Mouse (Mus musculus) testis, adult 2 months (tissue): ENCODE measurements at regions not wholly inside any gene's neighbourhood (a gene's known extent, or its start where the extent isn't known, plus 50 kb on each side); places are given as distances from the start of the nearest gene placed in this dataset.

Experiments used
- H3K27ac ChIP-seq: fragments of 200-500 bp; 2 replicates; pipeline ENCODE4 v1.5.1; 2012; ENCODE audit warnings: low read depth, low read length; ENCODE audit not compliant: control insufficient read depth, insufficient read depth
- H3K27me3 ChIP-seq: fragments of 200-500 bp; 2 replicates; pipeline ENCODE4 v1.6.1; 2012; ENCODE audit warnings: mild to moderate bottlenecking, low read length, moderate library complexity; ENCODE audit not compliant: control insufficient read depth, insufficient read depth
- H3K36me3 ChIP-seq: fragments of 200-500 bp; 2 replicates; pipeline ENCODE4 v1.6.1; 2012; ENCODE audit warnings: mild to moderate bottlenecking, low read length; ENCODE audit not compliant: control insufficient read depth, insufficient read depth
- H3K4me1 ChIP-seq: fragments of 200-500 bp; 2 replicates; pipeline ENCODE4 v1.6.1; 2012; ENCODE audit warnings: low read length; ENCODE audit not compliant: control insufficient read depth, insufficient read depth
- H3K4me3 ChIP-seq: fragments of 200-500 bp; 2 replicates; pipeline ENCODE4 v1.5.1; 2012; ENCODE audit warnings: low read depth, mild to moderate bottlenecking, low read length, moderate library complexity, mixed read lengths; ENCODE audit not compliant: control insufficient read depth
- CTCF ChIP-seq: fragments of 200-500 bp; IDR thresholded peaks from 2 replicates; pipeline ENCODE4 v1.5.1; 2012; ENCODE audit warnings: low read depth, mild to moderate bottlenecking, inconsistent platforms, low read length, moderate library complexity; ENCODE audit not compliant: control insufficient read depth, insufficient read depth, insufficient replicate concordance
- POLR2A ChIP-seq: fragments of 200-500 bp; IDR thresholded peaks from 2 replicates; pipeline ENCODE4 v1.6.1; 2012; ENCODE audit warnings: low read depth, mild to moderate bottlenecking, inconsistent platforms, low read length, moderate library complexity; ENCODE audit not compliant: control insufficient read depth

GRCm38 (mm10) chr3:149275478-149276132 is 285.2 kb upstream of the Adgrl2 start:
- no peaks in the 10 kb centered on the region for H3K36me3 ChIP-seq
- peaks cover 7% of the 10 kb centered on the region for H3K4me1 ChIP-seq
- no peak overlapping the region for H3K27ac ChIP-seq
- no peak overlapping the region for H3K4me3 ChIP-seq
- H3K27me3 ChIP-seq, result no peaks in the 10 kb centered on the region
- TF ChIP-seq CTCF (no peak), POLR2A (no peak)

- Histone ChIP-seq H3K4me3 (no peak overlapping the region), H3K36me3 (no peaks in the 10 kb centered on the region), H3K27ac (no peak overlapping the region), H3K27me3 (no peaks in the 10 kb centered on the region), H3K4me1 (peaks cover 7% of the 10 kb centered on the region)
- no peak for TF ChIP-seq CTCF
- no peak for TF ChIP-seq POLR2A
Observed at GRCm38 (mm10) chr3:149274987-149275386, 284.6 kb upstream of the Adgrl2 start.

GRCm38 (mm10) chr3:149273993-149274692 is 283.8 kb upstream of the Adgrl2 start:
- Histone ChIP-seq H3K27ac (no peak overlapping the region), H3K4me3 (peak overlapping the region; percentile 34), H3K4me1 (peaks cover 7% of the 10 kb centered on the region), H3K36me3 (no peaks in the 10 kb centered on the region), H3K27me3 (no peaks in the 10 kb centered on the region)
- TF ChIP-seq POLR2A, result no peak
- TF ChIP-seq CTCF, result no peak

GRCm38 (mm10) chr3:149270459-149270858 is 280.1 kb upstream of the Adgrl2 start:
- TF ChIP-seq POLR2A, result no peak
- no peak for TF ChIP-seq CTCF
- Histone ChIP-seq H3K36me3 (no peaks in the 10 kb centered on the region), H3K4me3 (no peak overlapping the region), H3K27me3 (no peaks in the 10 kb centered on the region), H3K4me1 (peaks cover 11% of the 10 kb centered on the region), H3K27ac (no peak overlapping the region)

- H3K36me3 ChIP-seq, result no peaks in the 10 kb centered on the region
- H3K4me1 ChIP-seq, result peaks cover 4% of the 10 kb centered on the region; the same call in 1 of the 2 replicates
- TF ChIP-seq POLR2A, result no peak
- TF ChIP-seq CTCF, result no peak
- no peaks in the 10 kb centered on the region for H3K27me3 ChIP-seq
- H3K4me3 ChIP-seq, result no peak overlapping the region
- no peak overlapping the region for H3K27ac ChIP-seq
Observed at GRCm38 (mm10) chr3:149262332-149262970, 272.1 kb upstream of the Adgrl2 start.

- Histone ChIP-seq H3K4me3 (no peak overlapping the region), H3K36me3 (no peaks in the 10 kb centered on the region), H3K4me1 (no peaks in the 10 kb centered on the region), H3K27me3 (no peaks in the 10 kb centered on the region), H3K27ac (no peak overlapping the region)
- TF ChIP-seq POLR2A (no peak), CTCF (no peak)
Observed at GRCm38 (mm10) chr3:149261764-149262163, 271.4 kb upstream of the Adgrl2 start.

GRCm38 (mm10) chr3:149258826-149259225 is 268.5 kb upstream of the Adgrl2 start:
- no peak for TF ChIP-seq CTCF
- no peak for TF ChIP-seq POLR2A
- H3K4me1 ChIP-seq, result no peaks in the 10 kb centered on the region
- no peak overlapping the region for H3K27ac ChIP-seq
- H3K27me3 ChIP-seq, result no peaks in the 10 kb centered on the region
- no peak overlapping the region for H3K4me3 ChIP-seq
- H3K36me3 ChIP-seq, result no peaks in the 10 kb centered on the region
